Mouse (Mus musculus) inflammation-experienced regulatory T-cells, adult 6 months (primary cell): ENCODE data around the gene Snu13. TPM values are rescaled to one million over a fixed set of nuclear protein-coding genes. Genes with fewer than 3 reads are reported as not detected.

Experiments
- ATAC-seq: one replicate; pipeline ENCODE4 v1.8.0; 2017
- polyA plus RNA-seq, 3 experiments: library from polyadenylated mRNA; unstranded; fragments of 100-300 nt; shearing (Covaris generic); gene quantifications; one replicate each; pipeline ENCODE4 v1.2.1; 2017

The Snu13 gene
- polyA plus RNA-seq, 3 experiments from 2014 or later, result 178 to 210 (median 205) TPM

DNA sequence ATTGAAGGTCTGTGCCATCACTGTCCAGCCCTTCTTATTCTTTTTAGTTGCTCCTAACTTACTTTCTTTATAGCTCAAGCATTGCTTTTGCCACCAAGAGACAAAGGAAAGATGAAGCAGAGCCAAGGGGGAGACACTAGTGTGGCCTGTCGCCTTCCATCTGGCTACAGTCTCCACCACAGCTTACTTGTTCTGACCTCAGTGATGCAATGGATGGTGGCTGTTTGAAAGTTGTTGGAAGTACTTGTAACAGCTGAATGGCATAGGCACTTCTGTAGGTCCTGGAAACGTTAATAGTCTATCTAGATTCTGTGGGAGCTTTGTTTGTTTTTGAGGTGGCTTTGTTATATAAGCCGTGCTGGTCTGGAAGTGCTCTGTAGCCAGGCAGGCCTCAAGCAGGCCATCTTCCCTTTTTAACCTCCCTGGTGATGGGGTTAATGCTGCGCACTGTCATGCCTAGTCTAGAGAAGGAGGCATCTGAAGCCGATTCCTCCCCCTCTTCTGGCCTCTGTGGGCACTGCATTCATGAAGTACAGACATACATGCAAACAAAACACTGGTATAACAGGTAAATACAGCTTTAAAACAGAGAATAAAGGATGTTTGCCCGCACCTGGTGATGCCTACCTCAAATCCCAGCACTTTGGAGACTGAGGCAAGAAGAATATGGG, 23.3 kb downstream of the Snu13 start:
- ATAC-seq, result no peak

DNA sequence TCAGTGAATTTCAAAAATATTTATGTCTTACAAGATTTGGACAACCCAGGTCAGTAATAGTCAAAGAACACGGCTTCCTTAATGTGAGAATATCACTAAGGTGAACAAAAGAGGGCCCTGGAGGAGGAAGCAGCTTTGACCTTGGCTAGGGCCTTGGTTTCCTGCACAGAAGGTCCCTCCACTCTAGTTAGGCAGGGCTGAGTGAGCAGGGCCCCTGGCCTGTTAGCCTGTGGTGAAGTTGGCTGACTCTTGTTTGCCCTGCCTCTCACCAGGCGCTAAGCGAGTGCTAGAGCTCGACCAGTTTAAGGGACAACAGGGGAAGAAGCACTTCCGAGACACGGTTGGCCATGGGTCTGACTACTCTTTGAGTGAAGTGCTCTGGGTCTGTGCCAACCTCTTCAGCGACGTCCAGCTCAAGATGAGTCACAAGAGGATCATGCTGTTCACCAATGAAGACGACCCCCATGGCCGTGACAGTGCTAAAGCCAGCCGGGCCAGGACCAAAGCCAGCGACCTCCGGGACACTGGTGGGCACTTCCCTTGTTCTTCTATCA, 24.8 kb downstream of the Snu13 start:
- no peak for ATAC-seq

DNA sequence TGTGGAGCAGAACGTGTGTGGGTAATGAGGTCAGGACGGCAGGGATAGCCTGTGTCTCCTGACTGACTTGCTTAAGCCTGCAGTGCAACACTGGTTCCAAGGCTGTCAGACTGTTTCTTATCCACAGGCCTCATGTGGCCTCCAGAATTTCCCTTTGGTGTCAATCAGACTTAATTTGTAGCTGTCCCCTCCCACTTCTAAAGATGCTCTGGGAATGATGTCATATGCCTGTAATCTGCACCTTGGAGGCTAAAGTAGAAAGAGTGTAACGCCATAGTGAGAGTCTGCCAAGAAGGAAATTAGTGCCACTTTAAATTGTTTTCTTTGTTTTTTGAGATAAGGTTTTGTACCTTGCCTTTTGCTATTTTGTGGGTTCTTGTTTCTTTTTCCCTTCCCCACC, 28.1 kb downstream of the Snu13 start:
- no peak for ATAC-seq

DNA sequence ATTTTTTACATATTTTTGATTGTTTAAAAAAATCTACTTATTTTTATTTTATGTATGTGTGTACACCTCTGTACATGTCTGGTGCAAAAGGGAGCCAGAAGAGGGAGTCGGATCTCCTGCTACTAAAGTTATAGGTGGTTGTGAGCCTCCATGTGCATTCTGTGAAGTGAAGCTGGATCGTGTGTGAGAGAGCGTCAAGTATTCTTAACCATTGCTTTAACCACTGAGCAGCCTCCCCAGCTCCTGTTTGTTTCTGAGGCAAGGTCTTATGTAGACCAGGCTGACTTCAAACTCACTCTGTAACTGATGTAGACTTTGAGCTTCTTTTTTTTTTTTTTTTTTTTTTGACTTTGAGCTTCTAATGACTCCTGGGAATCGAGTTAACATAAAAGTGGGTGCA, 29.9 kb downstream of the Snu13 start:
- ATAC-seq, result no peak

DNA sequence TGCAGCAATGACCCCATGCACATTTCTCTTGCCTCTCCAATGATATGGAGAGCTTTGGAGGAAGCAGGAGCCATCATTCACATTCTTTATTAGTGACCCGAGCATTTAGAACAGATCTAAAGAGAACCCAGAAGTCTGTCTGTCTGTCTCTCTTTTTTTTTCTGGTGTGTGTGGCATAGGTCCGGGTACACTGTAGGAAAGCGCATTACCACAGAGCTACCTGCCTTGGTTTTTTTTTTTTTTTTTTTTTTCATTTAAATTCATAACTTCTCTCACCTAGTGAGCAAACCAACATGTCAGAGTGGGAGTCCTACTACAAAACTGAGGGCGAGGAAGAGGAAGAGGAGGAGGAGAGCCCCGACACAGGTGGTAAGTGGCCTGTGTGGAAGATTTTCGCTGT, 30.6 kb downstream of the Snu13 start:
- no peak for ATAC-seq

DNA sequence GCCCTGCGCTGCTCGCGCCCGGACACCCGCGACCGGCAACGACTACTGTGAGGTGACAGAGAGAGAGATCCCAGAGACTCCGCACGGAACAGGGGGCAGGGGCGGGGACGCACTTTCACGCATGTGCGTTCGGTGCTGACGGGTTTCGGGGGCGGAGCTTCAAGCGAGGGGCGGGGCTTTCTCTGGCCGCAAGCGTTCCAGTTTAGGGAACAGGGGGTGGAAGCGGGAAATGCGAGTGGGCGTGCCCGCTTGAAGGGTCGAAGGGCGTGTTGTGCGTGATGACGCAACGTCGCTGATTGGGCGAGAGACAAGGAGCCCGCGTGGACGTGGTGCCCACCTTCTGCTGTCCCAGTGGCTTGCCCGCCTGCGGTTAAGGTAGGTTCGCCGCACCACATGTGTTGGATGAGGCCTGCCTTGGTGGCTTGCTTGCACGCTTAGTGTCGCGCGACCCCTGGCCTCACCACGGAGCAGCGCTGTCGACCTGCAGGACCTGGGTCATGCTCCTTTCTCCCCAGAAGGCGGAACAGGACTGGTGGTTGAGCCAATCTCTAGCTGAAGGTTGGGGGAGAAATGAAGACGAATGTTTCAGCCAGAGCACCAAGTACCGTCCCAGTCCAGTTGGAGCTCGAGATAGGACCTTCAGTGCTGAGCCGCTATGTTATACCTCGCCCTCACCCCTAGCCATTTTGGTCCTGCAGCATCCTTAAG, 31.1 kb downstream of the Snu13 start:
- ATAC-seq, result peak; percentile 89

DNA sequence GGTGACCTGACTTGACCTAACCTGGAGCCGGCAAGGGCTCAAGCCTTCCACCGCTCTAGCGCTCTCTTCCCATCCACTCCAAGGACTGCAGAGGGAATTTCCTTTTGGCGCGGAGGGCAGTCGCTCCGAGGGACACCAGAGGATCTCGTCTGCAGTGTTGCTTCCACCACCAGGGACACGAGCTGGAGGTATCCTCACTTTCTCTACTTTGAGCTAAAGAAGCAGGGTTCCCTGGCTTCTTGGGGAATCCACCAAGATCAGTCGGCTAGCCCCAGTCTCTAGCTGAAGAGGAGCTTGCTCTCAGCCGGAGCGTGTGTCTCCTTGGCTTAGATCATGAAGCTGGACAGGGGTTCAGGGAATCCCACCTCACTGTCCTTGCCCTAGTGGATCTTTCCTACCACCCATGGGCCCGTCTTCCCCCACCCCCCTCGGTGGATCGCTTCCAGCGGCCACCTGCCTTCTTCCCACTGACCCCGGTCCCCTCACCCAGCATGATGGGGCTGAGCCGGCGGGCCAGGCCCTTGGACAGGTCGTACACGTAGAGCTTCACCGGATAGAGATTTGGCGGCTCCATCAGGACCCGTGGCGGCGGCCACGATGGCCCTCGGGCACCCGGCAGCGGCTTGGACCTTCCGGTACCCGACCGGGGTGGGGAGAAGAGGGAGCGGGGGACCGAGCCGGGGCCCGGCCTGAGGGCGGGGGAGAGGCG, 31.9 kb downstream of the Snu13 start:
- ATAC-seq, result peak; percentile 9

DNA sequence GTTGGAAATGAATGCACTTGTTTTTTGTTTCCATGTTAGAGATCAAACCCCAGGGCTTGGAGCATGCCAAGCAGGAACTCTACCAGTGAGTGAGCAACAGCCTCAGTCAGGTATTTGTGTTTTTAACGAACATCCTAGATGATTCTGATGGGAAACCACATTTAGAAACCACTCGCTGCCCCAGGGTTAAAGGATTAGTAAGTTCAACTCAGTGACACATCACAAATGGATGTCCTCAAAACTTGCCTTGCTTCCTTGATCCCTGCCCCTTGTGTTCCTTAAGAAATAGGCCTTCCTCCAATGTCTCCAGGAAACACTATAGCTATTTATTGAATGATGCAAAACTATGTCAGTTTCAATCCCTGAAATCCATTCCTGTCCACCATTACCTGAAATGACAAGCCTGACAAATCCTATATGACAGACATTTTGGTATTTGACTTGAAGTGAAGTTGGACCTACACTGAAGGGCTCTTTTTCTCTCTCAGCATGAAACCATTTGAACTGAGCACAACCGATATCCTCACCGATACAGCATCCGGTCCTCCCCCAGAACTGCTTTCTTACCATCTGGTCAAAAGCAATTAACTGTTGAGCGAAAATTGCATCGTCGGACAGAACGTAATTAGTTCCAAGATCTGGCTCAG, 32.5 kb downstream of the Snu13 start:
- no peak for ATAC-seq

DNA sequence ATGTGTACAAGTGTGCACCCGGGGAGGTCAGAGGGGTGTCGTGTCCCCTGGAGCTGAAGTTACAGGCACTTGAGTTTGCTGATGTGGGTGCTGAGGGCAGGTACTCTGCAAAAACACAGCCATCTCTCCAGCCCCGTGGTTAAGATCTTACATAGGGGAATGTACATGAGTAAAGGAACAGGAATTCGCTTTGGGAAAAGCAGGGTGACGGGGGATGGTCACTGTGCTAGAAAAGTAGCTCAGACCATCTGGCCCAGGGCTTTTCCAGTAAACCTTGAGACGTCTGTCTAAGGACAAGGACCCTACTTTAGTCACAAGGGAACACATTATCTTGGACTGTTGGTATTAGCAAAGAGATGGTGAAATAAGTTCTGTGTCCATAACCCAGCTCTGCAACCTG, 35.5 kb downstream of the Snu13 start:
- no peak for ATAC-seq

DNA sequence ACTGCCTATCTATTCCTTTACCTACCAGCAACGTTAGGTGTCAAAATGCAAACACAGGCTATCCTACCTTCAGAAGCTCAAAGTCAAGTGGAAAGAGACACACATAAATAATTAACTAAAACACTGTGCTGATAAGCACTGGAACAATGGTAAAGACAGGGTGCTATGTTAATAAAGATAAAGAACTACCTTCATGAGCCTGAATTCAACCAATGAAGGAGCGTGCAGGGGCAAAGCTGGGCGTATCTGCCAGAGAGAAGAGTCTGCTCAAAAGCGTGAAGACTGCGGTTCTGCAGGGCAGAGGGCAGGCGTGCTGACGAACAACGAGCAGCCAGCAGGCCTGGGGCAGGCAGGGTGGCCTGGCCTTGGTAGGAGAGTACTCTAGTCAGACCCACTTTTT, 43.1 kb downstream of the Snu13 start:
- no peak for ATAC-seq

DNA sequence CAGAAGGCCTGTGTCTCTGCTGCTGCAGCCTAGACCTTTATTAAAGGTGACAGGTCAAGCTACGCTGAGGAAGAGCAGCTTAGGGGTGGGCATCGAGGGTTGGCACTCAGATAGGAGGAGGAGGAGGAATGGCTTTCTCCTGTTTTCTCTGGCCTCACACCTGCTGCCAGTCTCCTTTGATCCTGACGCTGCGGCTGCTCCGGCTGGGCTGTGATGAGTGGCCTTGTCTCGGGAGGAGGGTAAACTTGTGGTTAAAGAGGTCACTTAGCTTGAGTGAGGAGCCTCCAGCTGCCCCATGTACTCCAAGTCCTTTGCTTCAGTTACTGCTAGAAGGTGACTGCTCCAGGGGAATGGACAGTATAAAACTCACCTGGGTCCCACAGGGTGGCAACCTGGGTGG, 53.4 kb downstream of the Snu13 start:
- no peak for ATAC-seq

DNA sequence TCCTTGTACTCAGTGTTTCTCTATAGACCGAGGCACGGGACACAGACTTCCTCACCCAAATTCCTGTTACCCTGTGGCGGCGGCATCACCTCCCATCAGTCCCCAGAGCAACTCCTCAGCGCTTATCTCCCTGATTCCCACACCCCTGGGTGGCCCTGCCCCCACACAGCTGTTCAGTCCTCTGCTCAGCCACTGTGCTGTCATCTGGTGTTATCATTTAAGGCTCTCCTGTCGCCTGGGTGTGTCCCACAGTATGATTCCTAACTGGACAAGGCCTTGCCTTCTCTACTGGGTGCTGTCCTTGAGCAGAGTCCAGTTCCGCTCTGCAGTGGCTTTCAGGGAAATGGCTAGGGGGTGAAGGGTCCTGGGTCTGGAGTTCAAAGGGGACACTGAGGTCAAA, 56.8 kb downstream of the Snu13 start:
- ATAC-seq, result no peak

Other genes starting within 250 kb of the Snu13 start
- 10 to 100 TPM in 1 of 3 experiments, 1 to 10 TPM in 2; 2.3 to 14.0 (median 8.8) TPM for gene Tef, start 245.2 kb downstream of the Snu13 start, polyA plus RNA-seq
- gene Tob2, start 188.8 kb downstream of the Snu13 start, polyA plus RNA-seq, result 10 to 100 TPM; 29.7 to 45.8 (median 34.0) TPM
- 100 to 1,000 TPM in 1 of 3 experiments, 10 to 100 TPM in 2; 79.6 to 117 (median 95.2) TPM for gene Phf5a, start 175.7 kb downstream of the Snu13 start, polyA plus RNA-seq
- gene Aco2, start 175.3 kb downstream of the Snu13 start, polyA plus RNA-seq, result 100 to 1,000 TPM in 1 of 3 experiments, 10 to 100 TPM in 2; 83.2 to 115 (median 93.9) TPM
- 10 to 100 TPM; 17.4 to 28.3 (median 22.6) TPM for gene Polr3h, start 121.4 kb downstream of the Snu13 start, polyA plus RNA-seq
- not detected for gene Csdc2, start 110.8 kb downstream of the Snu13 start, polyA plus RNA-seq
- 10 to 100 TPM in 2 of 3 experiments, 1 to 10 TPM in 1; 9.3 to 33.3 (median 11.7) TPM for gene Pmm1, start 86.7 kb downstream of the Snu13 start, polyA plus RNA-seq
- gene 1700029P11Rik, start 67.1 kb downstream of the Snu13 start, polyA plus RNA-seq, result not detected
- 10 to 100 TPM; 54.3 to 56.7 (median 54.4) TPM for gene Xrcc6, start 59.8 kb downstream of the Snu13 start, polyA plus RNA-seq
- 10 to 100 TPM in 2 of 3 experiments, 1 to 10 TPM in 1; 8.8 to 13.8 (median 12.5) TPM for gene Desi1, start 13.7 kb downstream of the Snu13 start, polyA plus RNA-seq
- not detected for gene 4930407I10Rik, start 11.6 kb upstream of the Snu13 start, polyA plus RNA-seq
- under 1 TPM in 1 of 3 experiments, not detected in 2; 0.12 TPM for gene Mei1, start 22.4 kb upstream of the Snu13 start, polyA plus RNA-seq
- gene Ccdc134, start 80.3 kb upstream of the Snu13 start, polyA plus RNA-seq, result 10 to 100 TPM; 19.9 to 26.0 (median 20.8) TPM
- 10 to 100 TPM; 28.4 to 42.6 (median 35.6) TPM for gene Srebf2, start 99.6 kb upstream of the Snu13 start, polyA plus RNA-seq
- not detected for gene Shisa8, start 165.2 kb upstream of the Snu13 start, polyA plus RNA-seq
- gene Tnfrsf13c, start 176.8 kb upstream of the Snu13 start, polyA plus RNA-seq, result 1 to 10 TPM; 2.3 to 7.1 (median 4.8) TPM
- gene Cenpm, start 197.2 kb upstream of the Snu13 start, polyA plus RNA-seq, result 10 to 100 TPM in 2 of 3 experiments, 1 to 10 TPM in 1; 6.0 to 56.1 (median 12.3) TPM
- not detected for gene 1500009C09Rik, start 204.8 kb upstream of the Snu13 start, polyA plus RNA-seq
- not detected for gene Sept3, start 227.3 kb upstream of the Snu13 start, polyA plus RNA-seq